Mouse (Mus musculus) liver, embryonic 16.5 days (tissue): ENCODE measurements around the gene Ccdc138. TPM values are rescaled to one million over a fixed set of nuclear protein-coding genes. Genes with fewer than 3 reads are reported as not detected.

Experiments
- ATAC-seq: fragments of 200-750 bp; cut with Nextera tagmentation; 2 replicates; pipeline ENCODE4 v1.8.0; 2017; ENCODE audit warnings: low read depth, mild to moderate bottlenecking, moderate number of reproducible peaks, moderate library complexity
- H3K27ac ChIP-seq: fragments of 300-500 bp; sonication (generic); 2 replicates; pipeline ENCODE4 v1.5.1; 2014; ENCODE audit warnings: mild to moderate bottlenecking, low read length
- H3K27me3 ChIP-seq: fragments of 300-500 bp; sonication (generic); 2 replicates; pipeline ENCODE4 v1.6.1; 2014; ENCODE audit warnings: low read depth, low read length, mixed read lengths; ENCODE audit not compliant: control insufficient read depth, insufficient read depth
- H3K36me3 ChIP-seq: fragments of 300-500 bp; sonication (generic); 2 replicates; pipeline ENCODE4 v1.6.1; 2014; ENCODE audit warnings: mild to moderate bottlenecking; ENCODE audit not compliant: control insufficient read depth, insufficient read depth
- H3K4me1 ChIP-seq: fragments of 300-500 bp; sonication (generic); 2 replicates; pipeline ENCODE4 v1.6.1; 2014; ENCODE audit warnings: low read depth, low read length, mixed read lengths; ENCODE audit not compliant: control insufficient read depth
- H3K4me2 ChIP-seq: fragments of 300-500 bp; sonication (generic); 2 replicates; pipeline ENCODE4 v1.6.1; 2014; ENCODE audit warnings: low read depth, low read length, mixed read lengths
- H3K4me3 ChIP-seq: fragments of 300-500 bp; sonication (generic); 2 replicates; pipeline ENCODE4 v1.5.1; 2014; ENCODE audit warnings: low read depth, mild to moderate bottlenecking, low read length
- H3K9ac ChIP-seq: fragments of 300-500 bp; sonication (generic); 2 replicates; pipeline ENCODE4 v1.6.1; 2014; ENCODE audit warnings: low read depth, low read length
- H3K9me3 ChIP-seq: fragments of 300-500 bp; sonication (generic); replicated peaks from 2 replicates; pipeline ENCODE4 v1.6.1; 2016; ENCODE audit warnings: low read length; ENCODE audit not compliant: control insufficient read depth
- WGBS: fragments of 180-500 bp; shearing (Covaris S2); extraction: QIAGEN DNeasy Blood & Tissue Kit; methylation state at CpG from one replicate; pipeline ENCODE4 v1.1.7; 2014; ENCODE audit not compliant: insufficient replicate concordance; 5-methylcytosine and 5-hydroxymethylcytosine counted together
- polyA plus RNA-seq: library from polyadenylated mRNA; unstranded; fragments of >200 nt; fragmentation: Nextera tagmentation; extraction: Ambion mirVana; gene quantifications from 2 replicates; pipeline ENCODE4 v1.2.1, GENCODE M21; 2015

Ccdc138 gene
- polyA plus RNA-seq, 1 experiment from 2014 or later = 2.5 TPM

GRCm38 (mm10) chr10:58618501-58619216 lies 120.9 kb downstream of the Ccdc138 start:
- Histone ChIP-seq H3K4me1 (no peaks in the 10 kb centered on the region), H3K27me3 (no peaks in the 10 kb centered on the region), H3K36me3 (no peaks in the 10 kb centered on the region), H3K9me3 (no peaks in the 10 kb centered on the region), H3K9ac (no peak overlapping the region), H3K27ac (no peak overlapping the region), H3K4me2 (no peak overlapping the region), H3K4me3 (no peak overlapping the region)
- no peak for ATAC-seq
- 67% methylated on average over 17 of the region's 17 CpGs for WGBS

DNA sequence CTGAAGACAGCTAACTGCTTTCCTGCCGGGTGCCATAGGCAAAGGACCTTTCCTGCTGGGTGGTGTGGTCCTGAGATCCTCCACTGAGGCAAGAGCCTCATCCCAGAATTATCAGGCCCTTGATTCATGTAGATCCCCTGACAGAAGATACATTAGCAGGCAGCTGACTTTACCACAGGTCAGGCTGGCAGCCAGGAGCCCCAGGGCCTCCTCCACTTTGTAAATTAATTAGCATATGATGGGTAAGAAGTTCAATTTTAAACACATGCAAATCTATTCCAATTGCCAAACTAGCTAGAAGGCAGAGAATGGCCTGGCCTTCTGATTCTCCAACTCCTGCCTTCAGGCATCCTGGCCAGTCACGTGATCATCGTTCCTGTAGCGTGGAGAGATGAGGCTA lies 121.5 kb downstream of the Ccdc138 start:
- no peak overlapping the region for H3K27ac ChIP-seq
- no peaks in the 10 kb centered on the region for H3K36me3 ChIP-seq
- 74% methylated on average over 4 of the region's 4 CpGs for WGBS
- no peak overlapping the region for H3K4me2 ChIP-seq
- H3K4me3 ChIP-seq = no peak overlapping the region
- H3K4me1 ChIP-seq = no peaks in the 10 kb centered on the region
- ATAC-seq = no peak
- no peaks in the 10 kb centered on the region for H3K27me3 ChIP-seq
- H3K9me3 ChIP-seq = no peaks in the 10 kb centered on the region
- H3K9ac ChIP-seq = no peak overlapping the region

GRCm38 (mm10) chr10:58624848-58625711 lies 127.3 kb downstream of the Ccdc138 start:
- Histone ChIP-seq H3K4me1 (no peaks in the 10 kb centered on the region), H3K9ac (no peak overlapping the region), H3K9me3 (no peaks in the 10 kb centered on the region), H3K36me3 (no peaks in the 10 kb centered on the region), H3K27me3 (no peaks in the 10 kb centered on the region), H3K27ac (no peak overlapping the region), H3K4me2 (no peak overlapping the region), H3K4me3 (no peak overlapping the region)
- WGBS = 24% methylated on average over 12 of the region's 12 CpGs
- no peak for ATAC-seq

Other genes with a start within 250 kb of the Ccdc138 start
- gene Gcc2, start 242.5 kb upstream of the Ccdc138 start, polyA plus RNA-seq = 16.0 and 19.1 TPM in 2 replicates
- 80.0 and 83.8 TPM in 2 replicates for gene Lims1, start 174.5 kb upstream of the Ccdc138 start, polyA plus RNA-seq
- gene Ranbp2, start 51.0 kb upstream of the Ccdc138 start, polyA plus RNA-seq = 18.2 and 20.9 TPM in 2 replicates
- not detected in 2 replicates for gene Edar, start 177.7 kb downstream of the Ccdc138 start, polyA plus RNA-seq
- gene Gm17542, start 220.3 kb downstream of the Ccdc138 start, polyA plus RNA-seq = not detected in 2 replicates